Mouse (Mus musculus): Measurements from ENCODE around the gene Olfr960. TPM values are rescaled to one million over a fixed set of nuclear protein-coding genes. Genes with fewer than 3 reads are reported as not detected.

The Olfr960 gene
- total RNA-seq (2021), result not detected
- long read RNA-seq, experiment 1, result 0 reads
- long read RNA-seq, experiment 2, result 0 reads

DNA sequence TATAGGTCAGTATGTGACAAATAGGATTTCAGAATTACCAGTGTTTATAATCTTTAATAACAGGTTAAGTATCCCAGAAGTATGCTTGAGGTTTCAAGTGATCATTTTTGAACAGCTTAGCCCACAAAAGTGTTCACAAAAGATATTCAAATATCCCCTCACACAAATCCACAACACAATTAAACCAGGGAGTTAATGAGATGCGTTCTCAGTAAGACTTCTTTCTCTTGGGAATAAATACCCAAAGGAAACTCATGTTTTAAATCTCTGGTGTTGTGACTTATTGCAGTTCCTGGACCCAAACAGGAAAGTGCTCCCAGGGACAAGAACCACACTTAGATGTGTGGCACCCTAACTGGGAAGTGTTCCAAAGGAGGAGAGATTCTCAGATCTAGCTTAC lies at the start of gene Olfr960:
TSS of gene Olfr960 (plus strand) at position 301 of the 400 bp plus-strand sequence.
- DNase-seq (ENCODE audit: low spot score in 2 of 2), result no peak

DNA sequence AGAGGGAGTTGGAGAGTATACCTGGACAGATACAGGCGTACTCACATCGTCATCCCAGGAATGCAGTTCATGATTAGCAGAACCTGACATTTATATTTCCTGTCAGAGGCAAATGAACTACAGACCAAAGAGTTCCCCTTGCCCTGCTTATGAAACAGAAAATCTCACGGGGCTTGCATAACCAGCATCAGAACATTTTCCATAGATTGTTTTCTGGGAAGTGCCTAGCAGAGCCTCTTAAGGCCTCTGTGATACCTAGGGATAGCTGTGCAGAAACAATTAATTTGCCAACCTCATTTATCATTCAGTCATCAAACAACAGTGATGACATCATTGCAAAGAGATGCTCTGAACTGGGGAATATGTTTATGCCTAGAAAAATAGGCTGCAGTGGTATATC lies 45.7 kb upstream of the Olfr960 start, which contains the start of gene Olfr959:
TSS of gene Olfr959 (minus strand) at position 101 of the 400 bp plus-strand sequence.
- DNase-seq (ENCODE audit: low spot score in 2 of 2), result no peak

DNA sequence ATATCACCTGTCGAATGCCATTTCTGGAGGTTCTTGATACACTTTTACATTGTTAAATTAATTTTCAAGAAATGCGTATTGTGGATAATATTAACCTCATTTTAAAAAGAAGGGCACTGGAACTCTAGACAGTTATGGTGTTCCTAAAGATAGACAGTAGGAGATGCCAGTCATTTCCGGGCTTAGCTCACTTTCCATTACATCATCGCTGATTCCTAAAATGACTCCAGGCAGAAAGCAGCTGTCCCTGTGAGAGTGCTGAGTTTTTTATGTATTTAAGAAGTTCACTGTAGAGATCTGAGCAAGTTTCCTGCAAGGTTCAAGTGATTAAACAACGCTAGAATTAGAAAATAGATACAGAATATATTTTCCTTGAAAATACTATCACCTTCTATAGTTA lies 44.1 kb upstream of the Olfr960 start:
- DNase-seq (ENCODE audit: low spot score in 2 of 2), result no peak

DNA sequence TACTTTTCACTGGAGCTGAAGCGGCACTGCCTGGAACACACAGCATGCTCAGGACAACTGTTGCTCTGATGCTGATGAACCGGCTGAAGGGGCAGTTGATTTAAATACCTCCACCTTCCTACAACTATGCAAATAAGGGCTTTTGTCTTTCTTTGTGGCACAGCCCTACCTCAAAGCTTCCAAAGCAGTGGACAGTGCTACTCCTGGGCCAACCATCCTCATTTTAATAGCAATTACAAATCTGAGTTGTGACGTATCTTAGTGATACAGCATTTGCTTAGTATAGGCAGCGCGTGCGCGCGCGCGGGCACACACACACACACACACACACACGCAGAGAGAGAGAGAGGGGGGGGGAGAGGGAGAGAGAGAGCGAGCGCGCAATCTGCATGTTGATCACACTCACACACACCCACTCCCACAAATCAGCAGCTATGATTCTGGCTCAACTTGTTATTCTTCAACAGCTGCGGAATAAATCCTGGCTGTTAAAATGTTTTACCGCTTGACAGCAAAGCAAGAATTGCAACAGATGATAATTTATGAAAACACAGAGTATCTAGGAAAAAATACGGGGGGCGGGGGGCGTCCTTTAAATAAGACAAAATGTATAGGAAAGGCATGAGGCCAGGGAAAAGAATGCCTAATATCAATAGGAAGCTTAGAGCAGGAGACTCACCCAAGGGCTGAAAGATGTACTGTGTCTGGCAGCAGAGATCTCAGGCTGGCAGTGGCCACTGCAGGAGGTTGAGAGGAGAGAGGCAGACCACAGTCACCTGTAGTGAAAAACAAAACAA lies 18.4 kb upstream of the Olfr960 start:
- peak; percentile 9 to 23 for DNase-seq (ENCODE audit: low spot score in 2 of 2)

DNA sequence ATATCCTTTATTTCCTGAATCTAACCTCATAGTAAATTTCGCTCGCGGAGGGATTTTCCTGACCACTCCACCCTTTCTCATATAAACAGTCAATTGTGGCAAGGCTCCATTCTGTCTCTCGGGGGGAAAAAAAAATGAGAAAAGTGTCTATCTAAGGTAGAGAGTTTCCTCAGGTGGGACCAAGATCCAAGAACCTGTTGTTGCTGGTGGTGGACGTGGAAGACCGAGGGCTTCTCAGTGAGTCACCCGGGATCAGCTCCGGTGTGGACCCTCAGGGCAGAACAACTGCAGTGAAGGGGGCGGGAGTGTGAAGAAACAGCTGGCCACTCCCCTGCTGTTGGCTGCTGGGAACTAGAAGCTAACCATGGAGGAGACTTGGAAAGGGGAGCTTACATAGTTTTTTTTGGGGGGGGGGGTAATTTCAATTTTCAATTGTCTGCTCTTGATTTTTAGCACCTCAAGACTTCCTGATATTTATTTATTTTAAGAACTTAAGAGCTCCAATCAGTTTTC lies 17.8 kb upstream of the Olfr960 start:
- no peak for DNase-seq (ENCODE audit: low spot score in 2 of 2)

DNA sequence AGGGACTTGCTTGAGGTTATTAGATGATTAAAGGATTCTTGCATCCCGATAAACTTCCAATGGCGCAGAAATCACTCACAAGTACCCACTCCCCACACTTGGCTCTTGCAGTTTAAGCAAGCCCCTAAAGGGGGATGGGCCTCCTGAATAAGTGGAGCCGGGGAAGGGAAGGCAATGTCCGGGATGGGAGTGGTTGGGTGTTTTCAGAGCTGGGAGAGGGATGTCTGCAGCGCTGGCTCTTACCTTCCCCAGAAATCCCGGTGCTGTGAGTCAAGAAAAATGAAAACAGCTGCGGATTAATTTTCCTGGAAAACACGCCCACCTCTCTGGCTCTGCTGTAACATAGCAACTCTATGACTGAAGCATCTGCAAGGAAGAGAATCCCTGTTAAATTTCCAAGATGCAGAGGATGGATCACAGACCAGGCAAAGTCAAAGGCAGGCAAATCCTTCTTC lies 17.1 kb upstream of the Olfr960 start, which contains the start of gene AW551984:
TSS of gene AW551984 (minus strand) at position 405 of the 455 bp plus-strand sequence.
- peak in 1 of 2 experiments; percentile 6 for DNase-seq (ENCODE audit: low spot score in 2 of 2)

DNA sequence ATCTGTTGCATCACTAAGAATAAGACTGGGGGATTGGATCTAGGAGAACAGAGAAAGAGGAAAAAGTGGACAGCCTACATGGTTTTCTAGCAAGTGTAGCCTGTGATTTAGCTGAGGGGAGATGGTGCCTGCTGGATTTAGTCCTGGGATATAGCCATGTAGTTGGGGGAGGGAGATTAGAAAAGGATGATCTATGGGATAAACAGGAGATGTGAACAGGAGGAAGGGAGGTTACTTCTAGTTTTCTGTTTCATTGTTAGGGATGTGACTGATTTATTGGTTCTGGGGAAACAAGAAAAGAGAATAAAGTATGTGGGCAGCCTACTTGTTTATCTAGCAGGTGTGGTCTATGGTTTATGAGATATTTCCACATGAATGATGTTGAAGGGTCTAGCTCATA lies 12.7 kb upstream of the Olfr960 start:
- no peak for DNase-seq (ENCODE audit: low spot score in 2 of 2)

DNA sequence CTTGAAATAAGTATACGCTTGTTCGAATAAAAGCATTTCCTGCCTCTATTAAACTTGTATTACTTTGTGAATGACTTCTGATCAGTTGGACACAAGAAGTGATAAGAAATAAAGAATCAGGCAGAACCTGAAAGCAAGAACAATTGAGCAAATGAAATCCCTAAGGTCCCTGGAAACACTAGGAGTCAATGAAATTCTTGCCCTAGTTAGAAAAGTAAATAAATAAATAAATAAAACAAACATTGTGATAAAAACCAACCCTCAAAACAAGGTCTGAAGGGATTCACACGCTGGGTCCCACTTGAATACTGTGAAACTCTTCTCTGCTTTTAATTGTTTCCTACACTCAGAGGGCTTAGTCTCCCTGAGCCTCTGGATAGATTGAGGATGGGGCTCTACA lies 10.8 kb upstream of the Olfr960 start, which contains the start of gene Olfr148:
TSS of gene Olfr148 (plus strand) at position 301 of the 400 bp plus-strand sequence.
- DNase-seq (ENCODE audit: low spot score in 2 of 2), result no peak

DNA sequence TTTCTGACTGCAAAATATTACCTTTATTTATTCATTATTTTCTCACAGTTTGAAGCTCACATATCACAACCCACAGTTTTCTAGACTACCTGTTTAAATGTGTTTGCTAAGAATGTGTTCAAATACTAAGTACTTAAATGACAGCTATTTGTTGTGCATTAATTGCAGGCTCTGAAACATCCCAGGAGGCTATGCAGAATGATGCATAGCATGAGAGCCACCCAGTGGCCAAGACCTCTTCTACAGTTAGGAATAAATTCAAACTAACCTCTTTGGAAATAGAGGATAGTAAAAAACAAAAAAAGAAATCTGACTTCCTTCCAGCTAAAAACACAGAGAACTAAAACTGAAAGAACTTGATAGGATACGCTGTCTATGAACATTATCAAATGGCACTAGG lies 9.2 kb upstream of the Olfr960 start:
- peak; percentile 26 to 29 for DNase-seq (ENCODE audit: low spot score in 2 of 2)

DNA sequence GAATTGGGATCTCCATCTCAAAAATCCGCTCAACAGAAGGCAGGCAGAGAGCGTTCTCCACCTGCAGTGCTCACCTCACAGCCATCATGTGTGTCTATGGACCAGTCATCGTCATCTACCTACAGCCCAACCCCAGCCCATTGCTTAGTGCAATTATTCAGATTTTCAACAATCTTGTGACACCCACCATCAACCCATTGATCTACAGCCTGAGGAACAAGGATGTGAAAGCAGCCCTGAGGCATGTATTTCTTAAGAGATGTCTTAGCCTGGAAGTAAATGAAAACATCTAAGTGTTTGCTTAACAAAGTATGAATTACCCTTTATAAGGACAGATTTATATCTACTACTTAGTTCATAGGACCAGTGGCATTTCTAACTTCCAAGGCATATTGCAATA lies 2.6 kb downstream of the Olfr960 start:
- DNase-seq (ENCODE audit: low spot score in 2 of 2), result no peak

DNA sequence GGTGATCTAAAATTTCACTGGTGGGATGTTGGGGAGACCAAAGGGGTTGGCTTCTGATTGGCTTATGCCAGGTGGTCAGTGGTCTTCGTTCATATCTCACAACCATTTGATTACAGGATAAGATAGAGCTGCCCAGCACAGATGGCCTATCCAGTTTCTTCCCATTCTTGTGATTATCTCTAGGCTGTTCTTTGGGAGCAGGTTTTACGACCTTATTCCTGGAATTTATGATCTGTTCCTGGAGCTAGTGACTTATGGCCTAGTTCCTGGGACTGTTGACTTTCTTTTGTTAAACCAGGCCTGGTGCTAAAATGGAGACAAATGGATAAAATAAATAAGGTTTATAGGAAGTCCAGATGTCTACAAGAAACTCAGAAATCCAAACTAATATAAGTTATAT lies 3.5 kb downstream of the Olfr960 start:
- DNase-seq (ENCODE audit: low spot score in 2 of 2), result no peak

DNA sequence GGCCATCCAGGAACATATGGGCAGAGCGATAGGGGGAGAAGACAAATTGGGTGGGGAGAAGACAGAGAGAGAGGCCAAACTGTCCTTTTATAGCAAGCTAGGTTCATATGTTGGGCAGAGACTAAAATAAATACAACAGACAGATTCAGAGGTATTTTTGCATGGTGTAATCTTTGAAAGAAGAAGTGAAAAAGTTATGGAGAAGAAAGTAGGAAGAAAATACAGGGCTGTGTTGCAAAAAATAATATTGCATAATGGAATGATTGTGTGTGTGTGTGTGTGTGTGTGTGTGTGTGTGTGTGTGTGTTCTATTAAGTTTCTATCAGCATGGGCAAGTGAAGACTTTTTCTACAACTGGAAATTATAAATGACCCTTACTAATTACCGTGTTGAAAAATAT lies 7.9 kb downstream of the Olfr960 start:
- no peak for DNase-seq (ENCODE audit: low spot score in 2 of 2)

DNA sequence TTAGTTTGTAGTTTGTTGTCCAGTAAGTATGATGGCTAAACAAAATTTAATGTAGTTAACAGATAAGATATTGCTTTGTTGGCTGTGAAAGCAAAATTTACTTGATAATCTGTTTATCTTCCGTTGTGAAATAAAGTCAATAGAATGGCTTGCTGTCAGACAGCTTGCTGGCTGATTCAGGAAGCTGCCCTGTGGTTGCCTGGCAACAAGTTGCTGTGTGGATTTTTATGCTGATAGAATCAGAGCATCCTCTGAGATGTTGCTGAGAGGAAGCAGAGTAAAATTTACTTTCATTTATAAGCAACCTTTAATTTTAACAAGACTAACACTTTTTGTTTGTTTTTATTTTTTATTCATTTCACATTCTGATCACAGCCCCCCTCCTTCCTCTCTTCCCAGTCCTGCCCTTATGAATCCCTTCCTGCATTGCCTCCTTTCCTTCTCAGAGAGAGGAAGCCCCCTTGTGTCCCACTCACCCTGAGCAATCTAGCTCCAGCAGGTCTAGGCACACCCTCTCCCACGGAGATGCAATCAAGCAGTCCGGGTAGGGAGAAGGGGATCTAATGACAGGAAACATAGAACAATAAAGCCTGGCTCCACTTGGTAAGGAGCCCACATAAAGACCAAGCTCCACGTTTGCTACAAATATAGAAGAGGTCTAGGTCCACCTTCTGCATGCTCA lies 12.9 kb downstream of the Olfr960 start:
- peak in 1 of 2 experiments; percentile 13 for DNase-seq (ENCODE audit: low spot score in 2 of 2)

DNA sequence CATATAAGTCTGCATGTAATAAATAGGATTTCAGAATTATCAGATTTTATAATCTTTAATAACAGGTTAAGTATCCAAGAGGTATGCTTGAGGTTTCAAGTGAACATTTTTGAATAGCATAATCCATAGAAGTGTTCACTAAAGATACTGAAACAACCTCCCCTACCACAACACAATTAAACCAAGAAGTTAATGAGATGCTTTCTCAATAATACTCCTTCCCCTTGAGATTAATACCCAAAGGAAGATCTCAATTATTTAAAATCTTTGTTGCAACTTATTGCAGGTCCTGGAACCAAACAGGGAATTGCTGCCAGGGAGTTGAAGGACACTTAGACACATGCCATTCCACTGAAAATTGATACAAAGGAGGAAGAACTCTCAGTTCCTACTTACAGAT lies 23.6 kb downstream of the Olfr960 start, which contains the start of gene Olfr961:
TSS of gene Olfr961 (plus strand) at position 301 of the 400 bp plus-strand sequence.
- DNase-seq (ENCODE audit: low spot score in 2 of 2), result no peak

DNA sequence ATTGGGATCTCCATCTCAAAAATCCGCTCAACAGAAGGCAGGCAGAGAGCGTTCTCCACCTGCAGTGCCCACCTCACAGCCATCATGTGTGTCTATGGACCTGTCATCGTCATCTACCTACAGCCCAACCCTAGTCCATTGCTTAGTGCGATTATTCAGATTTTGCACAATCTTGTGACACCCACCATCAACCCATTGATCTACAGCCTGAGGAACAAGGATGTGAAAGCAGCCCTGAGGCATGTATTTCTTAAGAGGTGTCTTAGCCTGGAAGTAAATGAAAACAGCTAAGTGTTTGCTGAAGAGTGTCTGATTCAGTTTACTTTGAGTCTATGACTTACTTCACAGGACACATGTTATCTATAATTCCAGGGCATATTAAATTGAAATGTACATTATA lies 26.2 kb downstream of the Olfr960 start:
- no peak for DNase-seq (ENCODE audit: low spot score in 2 of 2)

DNA sequence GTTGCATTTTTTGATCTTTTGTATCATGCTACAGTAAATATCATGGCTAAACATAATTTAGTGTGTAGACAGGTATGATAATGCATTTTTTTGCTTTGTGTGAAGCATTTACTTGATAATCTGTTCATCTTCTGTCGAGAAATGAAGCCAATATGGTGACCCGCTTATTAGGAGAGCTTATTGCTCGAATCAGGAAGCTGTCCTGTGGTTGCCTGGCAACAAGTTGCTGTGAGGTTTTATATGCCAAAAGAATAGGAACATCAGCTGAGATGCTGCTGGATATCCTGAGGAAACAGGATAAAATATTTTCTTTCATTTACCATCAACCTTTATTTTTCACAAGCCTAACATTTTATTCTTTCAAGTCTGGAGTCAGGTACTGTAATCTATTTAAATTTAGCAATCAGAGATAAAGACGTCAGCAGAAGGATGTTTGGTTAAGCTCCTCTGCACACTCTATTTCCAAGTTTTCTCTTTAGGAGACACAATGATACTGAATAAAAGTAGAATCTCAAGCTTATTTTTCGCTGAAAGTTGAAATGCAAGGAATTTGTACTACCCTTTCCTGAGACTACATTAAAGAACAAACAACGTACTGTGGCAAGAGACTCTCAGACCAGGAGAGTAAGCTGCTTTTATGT lies 33.7 kb downstream of the Olfr960 start:
- DNase-seq (ENCODE audit: low spot score in 2 of 2), result no peak

DNA sequence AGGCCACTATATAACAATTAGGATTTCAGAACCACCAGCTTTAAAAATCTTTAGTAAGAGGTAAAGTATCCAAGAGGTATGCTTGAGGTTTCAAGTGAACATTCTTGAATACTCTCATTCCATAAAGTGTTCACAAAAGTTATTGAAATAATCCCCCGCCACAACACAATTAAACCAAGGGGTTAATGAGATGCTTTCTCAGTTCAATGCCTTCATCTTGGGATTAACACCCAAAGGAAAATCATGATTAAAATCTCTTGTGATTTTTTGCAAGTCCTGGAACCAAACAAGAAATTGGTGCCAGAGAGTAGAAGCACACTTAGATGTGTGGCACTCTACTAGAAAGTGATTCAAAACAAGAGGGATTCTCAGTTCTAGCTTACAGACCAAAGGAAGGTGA lies 45.7 kb downstream of the Olfr960 start, which contains the start of gene Olfr963:
TSS of gene Olfr963 (plus strand) at position 301 of the 400 bp plus-strand sequence.
- DNase-seq (ENCODE audit: low spot score in 2 of 2), result no peak

DNA sequence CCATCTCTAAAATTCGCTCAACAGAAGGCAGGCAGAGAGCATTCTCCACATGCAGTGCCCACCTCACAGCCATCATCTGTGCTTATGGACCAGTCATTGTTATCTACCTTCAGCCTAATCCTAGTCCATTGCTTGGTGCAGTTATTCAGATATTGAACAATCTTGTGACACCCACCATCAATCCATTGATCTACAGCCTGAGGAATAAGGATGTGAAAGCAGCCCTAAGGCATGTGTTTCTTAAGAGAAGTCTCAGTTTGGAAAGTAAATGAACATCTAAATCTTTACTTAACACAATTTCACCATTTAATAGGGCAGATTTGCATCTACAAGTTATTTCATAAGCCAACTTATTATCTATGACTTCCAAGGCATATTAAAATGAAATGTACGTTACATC lies 48.5 kb downstream of the Olfr960 start:
- no peak for DNase-seq (ENCODE audit: low spot score in 2 of 2)
